Mouse (Mus musculus) cerebral cortex, adult 2 months (tissue): ENCODE measurements around the gene A230050P20Rik.

ENCODE experiments used
- WGBS: fragments of 180-500 bp; shearing (Covaris S2); methylation state at CpG from one replicate; pipeline ENCODE4 v1.1.7; 2018; 5-methylcytosine and 5-hydroxymethylcytosine counted together

Gene A230050P20Rik

DNA sequence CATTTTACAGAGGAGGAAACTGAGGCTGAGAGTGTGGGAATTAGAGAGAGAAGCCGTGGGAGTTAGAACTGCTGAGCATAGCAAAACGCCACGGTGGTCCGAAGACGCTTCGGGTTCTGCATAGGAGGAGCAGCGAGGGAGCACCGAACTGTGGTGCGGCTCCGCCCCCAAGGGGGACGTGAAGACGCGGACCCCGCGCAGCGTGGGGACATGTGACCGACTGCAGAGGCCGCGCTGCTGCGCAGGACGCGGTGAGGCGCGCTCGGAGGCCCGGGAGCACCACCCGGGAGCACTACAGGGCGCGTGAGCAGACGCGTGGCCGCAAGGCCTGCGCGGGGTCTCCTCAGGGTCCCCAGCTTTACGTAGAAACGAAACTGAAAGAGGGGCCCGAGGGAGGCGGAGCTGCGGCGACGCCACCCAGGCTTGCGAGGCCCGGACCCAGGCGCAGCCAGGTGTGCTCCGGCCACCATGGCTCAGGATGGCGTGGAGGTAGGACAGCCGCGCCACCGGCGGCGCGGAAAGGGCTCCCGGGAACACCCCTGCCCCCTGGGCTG is at the start of gene A230050P20Rik:
Gene A230050P20Rik (plus strand): TSS at position 195 of the 554 bp plus-strand sequence.
- WGBS, result 3% methylated on average over 53 of the region's 53 CpGs

- WGBS, result 60% methylated on average over 5 of the region's 5 CpGs
Observed at GRCm38 (mm10) chr9:20820001-20820400, 48.4 kb upstream of the A230050P20Rik start.

DNA sequence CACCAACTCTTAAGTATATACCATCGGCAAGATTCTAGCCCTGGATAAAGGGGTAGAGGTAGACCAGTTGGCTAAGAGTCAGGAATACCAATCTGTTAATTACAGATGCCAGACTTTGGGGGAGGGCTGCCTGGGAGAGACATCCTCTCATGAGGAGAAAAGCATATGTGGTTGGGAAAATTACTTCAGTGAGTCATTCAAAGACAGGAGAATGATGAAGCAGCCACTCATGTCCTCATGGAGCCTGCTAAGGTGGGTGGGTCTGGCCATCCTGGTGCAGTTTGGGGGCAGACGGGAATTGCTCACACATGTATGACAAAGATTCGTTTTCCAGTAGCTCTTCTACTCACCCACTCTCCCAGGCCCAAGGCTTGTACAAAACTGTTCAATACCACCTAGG is 45.6 kb upstream of the A230050P20Rik start:
- WGBS, result 62% methylated on average over 3 of the region's 3 CpGs

DNA sequence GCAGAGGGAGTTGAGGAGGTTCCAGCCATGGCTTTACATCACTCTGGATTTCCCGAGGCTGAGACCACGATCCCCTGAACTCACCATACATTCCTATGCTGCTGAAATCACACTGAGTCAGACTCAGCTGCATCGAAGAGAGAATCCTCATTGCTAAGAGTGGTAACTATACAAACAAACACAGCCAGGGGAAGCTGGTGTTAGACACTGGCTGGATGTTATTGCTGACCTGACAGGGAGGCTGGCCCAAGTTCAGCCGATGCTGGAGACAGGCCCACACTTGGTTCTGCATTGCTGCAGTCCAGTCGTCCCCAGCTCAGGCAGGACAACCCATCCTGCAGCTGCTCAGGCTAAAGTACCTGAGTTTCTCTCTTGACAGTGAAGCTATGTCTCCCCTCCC is 42.7 kb upstream of the A230050P20Rik start:
- 65% methylated on average over 5 of the region's 5 CpGs for WGBS

DNA sequence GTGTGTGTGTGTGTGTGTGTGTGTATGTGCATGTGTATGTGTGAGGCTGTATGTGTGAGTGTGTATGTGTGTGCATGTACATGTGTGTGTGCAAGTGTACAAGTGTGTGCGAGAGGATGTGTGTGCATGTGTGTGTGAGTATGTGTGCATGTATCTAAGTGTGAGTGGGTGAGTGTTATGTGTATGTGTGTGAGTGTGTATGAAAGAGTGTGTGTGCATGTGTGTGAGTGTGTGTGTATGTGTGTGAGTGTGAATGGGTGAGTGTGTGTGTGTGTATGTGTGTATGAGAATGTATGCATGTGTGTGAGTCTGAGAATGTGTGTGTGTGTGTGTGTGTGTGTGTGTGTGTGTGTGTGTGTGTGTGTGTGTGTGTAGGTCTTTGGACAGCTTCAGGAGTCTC is 40.3 kb upstream of the A230050P20Rik start:
- WGBS, result 97% methylated on average over 1 of the region's 1 CpGs

- WGBS, result 16% methylated on average over 19 of the region's 19 CpGs
Observed at GRCm38 (mm10) chr9:20830901-20831643, 37.4 kb upstream of the A230050P20Rik start.

- 78% methylated on average over 1 of the region's 1 CpGs for WGBS
Observed at GRCm38 (mm10) chr9:20834881-20835280, 33.6 kb upstream of the A230050P20Rik start.

- WGBS, result 92% methylated on average over 11 of the region's 11 CpGs
Observed at GRCm38 (mm10) chr9:20835431-20835954, 32.9 kb upstream of the A230050P20Rik start.

- 78% methylated on average over 9 of the region's 9 CpGs for WGBS
Observed at GRCm38 (mm10) chr9:20837184-20837947, 31.1 kb upstream of the A230050P20Rik start.

DNA sequence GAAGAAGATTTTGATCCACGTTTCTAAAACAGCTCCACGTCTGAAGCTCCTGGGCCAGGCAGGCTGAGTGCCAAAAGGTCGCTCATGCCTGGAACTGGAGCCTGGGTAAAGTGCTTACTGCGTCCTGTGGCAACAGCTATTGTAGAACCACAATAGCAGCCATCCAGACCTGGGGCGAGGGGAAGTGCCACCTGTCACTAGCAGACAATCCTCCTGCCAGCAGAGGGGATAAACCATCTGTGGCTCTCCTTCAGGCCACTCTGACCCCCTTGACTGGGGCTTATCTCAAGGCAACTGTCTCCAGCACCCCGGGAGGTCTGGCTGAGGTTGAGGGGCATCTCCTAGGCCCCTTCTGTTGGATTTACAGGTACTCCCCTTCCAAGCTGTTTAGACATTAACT is 29.5 kb upstream of the A230050P20Rik start:
- 77% methylated on average over 6 of the region's 6 CpGs for WGBS

DNA sequence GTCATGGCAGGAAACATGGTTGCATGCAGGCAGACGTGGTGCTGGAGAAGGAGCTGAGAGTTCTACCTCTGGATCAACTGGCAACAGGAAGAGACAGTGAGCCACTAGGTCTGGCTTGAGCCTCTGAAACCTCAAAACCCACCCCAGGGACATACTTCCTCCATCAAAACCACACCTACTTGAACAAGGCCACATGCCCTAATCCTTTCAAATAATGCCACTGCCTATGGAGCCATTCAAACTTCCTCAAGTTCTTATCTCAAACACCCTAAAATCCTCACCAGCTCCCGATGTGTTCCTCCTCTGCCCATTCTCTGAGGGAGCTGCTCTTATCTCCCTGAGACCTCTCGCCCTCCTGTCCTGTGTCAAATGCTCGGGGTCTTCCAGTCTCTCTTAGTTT is 26.2 kb upstream of the A230050P20Rik start:
- WGBS, result 71% methylated on average over 4 of the region's 4 CpGs

DNA sequence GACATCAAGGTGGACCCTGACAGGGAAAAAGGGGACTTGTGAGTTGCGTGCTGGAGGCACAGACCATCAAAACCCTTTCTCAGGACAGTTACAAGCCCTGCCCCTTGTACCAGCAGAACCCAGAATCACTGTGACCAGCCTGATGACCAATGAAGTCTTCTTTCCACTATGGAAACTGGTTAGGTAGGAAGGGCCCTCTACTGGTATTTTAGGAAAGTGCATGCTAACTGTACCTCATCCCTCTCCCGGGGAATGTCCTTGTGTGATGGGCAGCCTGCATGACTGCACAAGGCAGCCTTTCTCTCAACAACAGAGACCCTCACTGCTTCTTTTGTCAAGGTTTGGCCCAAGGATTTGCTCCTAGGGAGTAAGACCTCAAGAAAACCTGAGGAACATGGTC is 25.8 kb upstream of the A230050P20Rik start:
- 29% methylated on average over 2 of the region's 2 CpGs for WGBS

DNA sequence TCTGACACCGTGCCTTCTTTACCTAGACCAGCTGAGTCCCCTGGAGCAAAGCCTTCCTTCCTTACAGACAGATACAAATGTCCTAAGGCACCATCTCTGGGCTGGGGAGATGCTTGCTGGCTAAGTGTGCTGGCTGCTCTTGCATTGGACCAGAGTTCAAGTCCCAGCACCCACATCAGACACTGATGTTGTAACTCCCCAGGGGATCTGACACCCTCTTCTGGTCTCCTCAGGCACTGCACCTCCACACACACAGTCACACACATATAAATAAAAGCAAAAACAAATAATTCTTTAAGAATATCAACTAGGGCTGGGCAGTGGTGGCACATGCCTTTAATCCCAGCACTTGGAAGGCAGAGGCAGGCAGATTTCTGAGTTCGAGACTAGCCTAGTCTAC is 18.3 kb upstream of the A230050P20Rik start:
- WGBS, result 89% methylated on average over 2 of the region's 2 CpGs

DNA sequence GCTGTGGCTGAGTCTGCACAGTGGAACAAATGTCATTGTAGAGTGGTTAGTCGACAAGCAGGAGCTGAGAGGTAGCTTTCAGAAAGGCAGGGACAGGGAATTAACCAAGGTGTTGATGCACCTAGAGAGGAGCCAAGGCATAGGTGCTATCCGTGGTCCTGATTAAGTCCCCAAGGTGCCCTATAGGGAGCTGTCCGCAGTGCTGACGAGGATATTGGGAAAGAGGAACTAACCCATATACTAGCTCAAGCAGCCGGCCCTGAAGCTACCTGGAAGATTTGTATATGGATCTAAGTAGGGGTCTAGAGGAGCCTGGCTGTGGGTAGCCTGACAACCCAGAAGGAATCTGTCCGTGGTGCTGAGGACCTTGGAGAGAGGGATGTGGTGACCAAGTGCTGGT is 11.3 kb upstream of the A230050P20Rik start:
- WGBS, result 32% methylated on average over 6 of the region's 6 CpGs

DNA sequence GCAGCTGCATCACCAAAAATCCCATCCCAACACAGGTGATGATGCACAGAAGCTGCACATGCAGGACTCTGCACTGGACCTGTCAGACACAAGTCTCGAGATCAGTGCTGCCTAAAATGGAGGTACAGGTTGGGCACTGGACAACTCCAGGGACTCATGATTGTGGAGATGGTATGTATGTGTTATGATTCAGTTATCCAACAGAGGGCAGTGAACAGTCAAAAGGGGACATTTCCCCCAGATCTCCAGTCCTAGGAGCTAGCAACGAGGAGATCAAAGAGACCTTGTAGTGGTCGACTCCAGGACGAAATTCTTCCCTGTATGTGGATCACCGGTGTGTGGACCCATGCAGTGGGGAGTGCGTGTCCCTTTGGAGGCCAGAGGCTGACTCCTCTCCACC is 8.5 kb upstream of the A230050P20Rik start:
- 55% methylated on average over 6 of the region's 6 CpGs for WGBS

DNA sequence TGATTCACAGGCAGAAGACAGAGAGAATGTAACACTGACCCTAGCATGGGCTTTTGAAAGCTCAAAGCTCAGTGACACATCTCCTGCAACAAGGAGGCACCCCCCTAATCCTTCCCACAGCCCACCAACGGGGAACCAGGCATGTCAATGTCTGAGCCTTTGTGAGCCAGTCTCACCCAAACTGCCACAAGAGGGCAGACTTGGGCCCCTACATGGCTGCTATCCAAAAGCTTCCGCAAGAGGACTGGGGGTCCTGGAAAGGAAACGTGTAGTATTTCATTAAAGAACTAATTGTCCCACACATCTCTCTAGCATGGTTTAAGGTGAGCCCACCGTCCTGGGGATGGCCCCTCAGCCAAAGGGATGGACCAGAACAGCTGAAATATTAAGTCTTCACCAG is 6.6 kb upstream of the A230050P20Rik start:
- WGBS, result 13% methylated on average over 4 of the region's 4 CpGs

GRCm38 (mm10) chr9:20862225-20862624 is 6.2 kb upstream of the A230050P20Rik start:
- 58% methylated on average over 4 of the region's 4 CpGs for WGBS

GRCm38 (mm10) chr9:20866879-20867278 is 1.6 kb upstream of the A230050P20Rik start:
- WGBS, result 72% methylated on average over 3 of the region's 3 CpGs

DNA sequence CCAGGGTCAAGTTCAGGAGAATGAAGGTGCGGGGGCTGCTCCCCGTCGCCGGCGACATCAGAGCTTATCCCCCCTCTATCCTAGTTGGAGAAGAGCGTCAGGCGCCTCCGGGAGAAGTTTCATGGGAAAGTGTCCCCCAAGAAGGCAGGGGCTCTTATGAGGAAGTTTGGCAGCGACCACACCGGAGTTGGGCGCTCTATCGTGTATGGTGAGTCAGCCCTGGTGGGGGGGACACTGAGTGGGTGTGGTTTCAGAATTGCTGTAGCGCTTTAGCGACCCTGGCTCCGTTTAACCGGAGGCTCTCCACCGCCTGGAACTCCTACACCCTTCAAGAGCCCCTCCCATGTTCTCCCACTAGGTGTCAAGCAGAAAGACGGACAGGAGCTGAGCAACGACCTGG is 804 bp downstream of the A230050P20Rik start:
- WGBS, result 4% methylated on average over 19 of the region's 19 CpGs

DNA sequence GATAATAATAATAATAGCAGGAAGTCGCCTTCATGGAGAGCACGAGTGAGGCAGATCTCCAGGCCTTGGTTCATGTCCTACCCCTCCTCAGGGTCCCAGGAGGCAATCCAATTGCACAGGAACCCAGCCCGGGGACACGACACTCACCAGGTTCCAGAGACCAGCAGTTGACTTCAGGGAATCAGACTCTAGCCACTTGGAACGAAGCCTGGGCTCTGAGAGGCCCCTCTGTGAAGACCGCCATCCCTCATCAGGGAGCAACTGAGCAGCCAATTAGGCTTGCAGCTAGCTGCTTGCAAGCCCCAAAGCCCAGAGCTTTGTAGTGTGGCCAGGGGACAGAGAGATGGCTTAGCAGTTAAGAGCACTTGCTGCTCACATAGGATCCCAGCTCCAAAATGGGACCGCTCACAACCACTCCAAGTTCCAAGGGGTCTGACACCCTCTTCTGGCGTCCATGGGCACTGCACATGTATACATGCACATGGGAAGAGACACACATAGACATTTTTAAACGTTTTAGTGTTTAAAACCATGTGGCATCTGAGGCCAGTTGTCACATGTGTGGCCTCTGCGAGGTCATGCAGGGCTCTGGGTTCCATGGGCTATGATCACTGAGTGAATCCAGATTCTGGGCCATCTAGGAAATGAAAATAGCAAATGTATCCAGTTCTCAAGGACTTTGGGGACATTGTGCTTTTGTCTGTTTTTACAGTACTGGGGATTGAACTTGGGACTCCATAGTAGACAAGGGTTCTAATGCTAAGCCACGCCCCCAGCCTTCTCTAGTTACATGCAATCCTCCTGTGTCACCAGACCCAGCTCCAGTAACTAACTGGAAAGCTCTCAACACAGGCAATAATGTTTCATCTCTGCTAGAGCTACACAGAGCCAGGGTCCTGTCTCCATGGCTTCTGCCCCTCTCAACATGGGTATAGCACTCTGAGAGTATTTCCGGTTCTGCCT is 2.0 kb downstream of the A230050P20Rik start:
- WGBS, result 75% methylated on average over 12 of the region's 12 CpGs

- WGBS, result 82% methylated on average over 10 of the region's 10 CpGs
Observed at GRCm38 (mm10) chr9:20872991-20873390, 4.5 kb downstream of the A230050P20Rik start.
